Mouse (Mus musculus) liver, embryonic 14.5 days (tissue): ENCODE measurements around the gene Slc44a1.

ENCODE experiments used
- CTCF ChIP-seq: IDR thresholded peaks from 2 replicates; pipeline ENCODE4 v1.5.1; 2016; ENCODE audit warnings: antibody characterized with exemption, low read depth, control low read depth
- EP300 ChIP-seq: IDR thresholded peaks from 2 replicates; pipeline ENCODE4 v1.6.1; 2016; ENCODE audit warnings: antibody characterized with exemption, low read depth

- TF ChIP-seq EP300 (no peak), CTCF (no peak)
Measured at GRCm38 (mm10) chr4:53397280-53398117, 42.7 kb upstream of the Slc44a1 start.
